ENCODE assay signal across 27 mouse cellular contexts in the genomic region with DNA sequence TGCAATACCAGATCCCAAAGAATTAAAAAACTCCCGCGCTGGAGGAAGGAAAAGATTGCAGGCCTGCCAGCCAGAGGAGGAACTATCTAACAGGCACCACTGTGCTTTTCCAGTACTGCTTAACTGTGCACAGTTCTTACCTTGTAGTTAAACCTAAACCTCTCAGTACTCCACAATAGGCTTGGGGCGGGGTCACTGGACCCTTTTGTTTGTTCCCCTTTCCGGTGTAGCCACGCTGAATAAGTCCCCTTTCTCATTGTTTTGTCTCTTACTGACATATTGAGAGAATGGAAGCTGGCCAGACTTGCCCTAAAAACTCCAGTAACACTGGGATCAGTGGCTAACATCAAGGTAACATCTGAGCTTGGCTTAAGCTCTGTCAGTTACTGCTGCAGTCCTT. TPM values are rescaled to one million over a fixed set of nuclear protein-coding genes. Genes with fewer than 3 reads are reported as not detected.
DNase-seq lines count a peak whose midpoint lies in the region; ATAC-seq lines count a peak whose summit lies in the region.
"Had no signal": no experiment of that assay in that cellular context is flagged by ENCODE, and none has a peak within 500 bp of the region (broad histone marks: within the 10 kb centered on the region; RNA-seq: fewer than 3 reads in every experiment).

No protein-coding gene starts in this region.

- H3K36me3 ChIP-seq in hindbrain, embryonic 12.5 days = peaks cover 31% of the 10 kb centered on the region

- H3K27ac ChIP-seq in hindbrain, embryonic 12.5 days = no peak overlapping the region
- H3K27ac ChIP-seq: heart, embryonic 15.5 days; hindbrain, embryonic 10.5 days; hindbrain, embryonic 14.5 days; hindbrain, postnatal 0 days had no signal

- no peaks in the 10 kb centered on the region for H3K4me1 ChIP-seq in hindbrain, embryonic 12.5 days

- DNase-seq in retina, postnatal 1 day = peak; percentile 8
- DNase-seq in retina, embryonic 14.5 days (ENCODE audit: low spot score) = no peak
- DNase-seq in ES-CJ7 (ENCODE audit: low read depth, low spot score) (peak; percentile 78), R1 (ENCODE audit: low read depth, low spot score) (peak; percentile 88)
- no peak for DNase-seq in yolk sac, embryonic 10.5 days (ENCODE audit: low spot score)
- DNase-seq: adrenal gland, postnatal 14 days; cerebellum, adult 11 months; cerebellum, adult 2 months; cerebellum, adult 9-11 months; cerebellum, postnatal 25 days; gastrocnemius, postnatal 25 days; heart, adult 18-20 months; heart, postnatal 10 days; heart, postnatal 36 days; kidney, adult 18-20 months had no signal

- no peaks in the 10 kb centered on the region for H3K9me3 ChIP-seq in hindbrain, embryonic 12.5 days (replicated peaks)
- H3K9me3 ChIP-seq: heart, embryonic 15.5 days; hindbrain, embryonic 10.5 days had no signal

- H3K27me3 ChIP-seq in hindbrain, embryonic 12.5 days = no peaks in the 10 kb centered on the region
- H3K27me3 ChIP-seq: heart, embryonic 12.5 days; heart, embryonic 15.5 days; Patski had no signal

- H3K4me2 ChIP-seq in hindbrain, embryonic 12.5 days (replicated peaks) = no peak overlapping the region
- H3K4me2 ChIP-seq: heart, embryonic 12.5 days; heart, embryonic 15.5 days; hindbrain, embryonic 14.5 days had no signal

- 60% methylated on average over 5 of the region's 5 CpGs for WGBS in hindbrain, embryonic 12.5 days

- no peak for ATAC-seq in hindbrain, embryonic 12.5 days (ENCODE audit: low FRiP score)
- ATAC-seq: activated CD4-positive, CD25-positive, alpha-beta regulatory T cell, adult 4 months; CD4-positive, CD25-positive, alpha-beta regulatory T cell, adult 4 months; forebrain, embryonic 14.5 days; hindbrain, postnatal 0 days; inflammation-experienced regulatory T-cells, adult 6 months; intestine, embryonic 16.5 days; Patski had no signal

- H3K9ac ChIP-seq in hindbrain, embryonic 12.5 days = no peak overlapping the region
- H3K9ac ChIP-seq: heart, embryonic 12.5 days; heart, embryonic 15.5 days; hindbrain, embryonic 14.5 days had no signal

- no peak overlapping the region for H3K4me3 ChIP-seq in hindbrain, embryonic 12.5 days
- H3K4me3 ChIP-seq: heart, embryonic 12.5 days; heart, embryonic 15.5 days; hindbrain, embryonic 10.5 days had no signal

RNA-seq across cellular contexts. Expression of gene Map4k5, which starts 44.7 kb away (rescaled TPM):
- polyA plus RNA-seq in hindbrain, embryonic 12.5 days (2016; fragmentation: Nextera tagmentation; extraction: Ambion mirVana) = 42.9 and 44.7 TPM in 2 replicates

RNA-seq across cellular contexts. Expression of gene Atl1, which starts 45.3 kb away (rescaled TPM):
- polyA plus RNA-seq in hindbrain, embryonic 12.5 days (2016; fragmentation: Nextera tagmentation; extraction: Ambion mirVana) = 71.5 and 77.7 TPM in 2 replicates

RNA-seq across cellular contexts. Expression of gene Sav1, which starts 49.1 kb away (rescaled TPM):
- polyA plus RNA-seq in hindbrain, embryonic 12.5 days (2016; fragmentation: Nextera tagmentation; extraction: Ambion mirVana) = 8.9 and 9.0 TPM in 2 replicates

Comparison
In these comparisons a context has a peak if more than half of its experiments do, and no peak if none do; other contexts are left out.
1. DNase-seq: peak in retina, postnatal 1 day (single experiment), ES-CJ7 (single experiment) and R1 (single experiment); none in retina, embryonic 14.5 days (single experiment) and yolk sac, embryonic 10.5 days (single experiment).